Mouse (Mus musculus) myocyte (in vitro differentiated cells): Measurements from ENCODE around the gene Sh3bp5. TPM values are rescaled to one million over a fixed set of nuclear protein-coding genes. Genes with fewer than 3 reads are reported as not detected.
A peak's percentile ranks its signal among the peaks of the same experiment; 100 is the strongest.

Source experiments
- H3K27me3 ChIP-seq: one replicate; pipeline ENCODE4 v1.6.1; 2011; ENCODE audit not compliant: control insufficient read depth, insufficient read depth, insufficient read length
- H3K36me3 ChIP-seq: one replicate; pipeline ENCODE4 v1.6.1; 2011; ENCODE audit not compliant: control insufficient read depth, insufficient read depth
- H3K4me2 ChIP-seq: one replicate; pipeline ENCODE4 v1.6.1; 2011; ENCODE audit warnings: low read depth, control low read depth
- H3K4me3 ChIP-seq: one replicate; pipeline ENCODE4 v1.5.1; 2011; ENCODE audit warnings: mild to moderate bottlenecking, control low read depth, moderate library complexity
- H3K79me2 ChIP-seq: one replicate; pipeline ENCODE4 v1.6.1; 2011; ENCODE audit not compliant: control insufficient read depth, insufficient read depth
- H3ac ChIP-seq: one replicate; pipeline ENCODE4 v1.6.1; 2011; ENCODE audit not compliant: control insufficient read depth, insufficient read length
- CEBPB ChIP-seq: IDR thresholded peaks from 2 replicates; pipeline ENCODE4 v1.6.1; 2011; ENCODE audit warnings: mild to moderate bottlenecking, moderate library complexity; ENCODE audit not compliant: poor library complexity, insufficient read depth, severe bottlenecking
- E2F4 ChIP-seq: IDR thresholded peaks from one replicate; pipeline ENCODE4 v1.6.1; 2011; ENCODE audit warnings: mild to moderate bottlenecking, control low read depth, moderate library complexity; ENCODE audit not compliant: insufficient read depth
- MAX ChIP-seq: IDR thresholded peaks from one replicate; pipeline ENCODE4 v1.6.1; 2011; ENCODE audit warnings: low read depth, mild to moderate bottlenecking, control low read depth
- MYOD1 ChIP-seq, 3 experiments: IDR thresholded peaks; one replicate each; pipeline ENCODE4 v1.6.1; 2011; ENCODE audit warnings: control low read depth in 2 of 3, low read depth in 2 of 3, mild to moderate bottlenecking in 2 of 3, moderate library complexity in 1 of 3; ENCODE audit not compliant: insufficient read length in 2 of 3, control insufficient read depth in 1 of 3
- MYOG ChIP-seq, 3 experiments: IDR thresholded peaks; one replicate each; pipeline ENCODE4 v1.6.1; 2011; ENCODE audit warnings: control low read depth in 2 of 3, low read depth in 2 of 3, mild to moderate bottlenecking in 2 of 3; ENCODE audit not compliant: insufficient read length in 2 of 3, control insufficient read depth in 1 of 3, insufficient read depth in 1 of 3
- POLR2A ChIP-seq: IDR thresholded peaks from one replicate; pipeline ENCODE4 v1.6.1; 2011; ENCODE audit warnings: low read depth, mild to moderate bottlenecking, control low read depth, moderate library complexity; ENCODE audit not compliant: insufficient read length
- POLR2AphosphoS2 ChIP-seq: IDR thresholded peaks from one replicate; pipeline ENCODE4 v1.6.1; 2011; ENCODE audit warnings: low read depth, control low read depth; ENCODE audit not compliant: insufficient read length
- REST ChIP-seq: IDR thresholded peaks from one replicate; pipeline ENCODE4 v1.6.1; 2011; ENCODE audit warnings: mild to moderate bottlenecking, control low read depth, moderate library complexity; ENCODE audit not compliant: insufficient read depth, insufficient read length
- SRF ChIP-seq: IDR thresholded peaks from one replicate; pipeline ENCODE4 v1.6.1; 2011; ENCODE audit warnings: low read depth; ENCODE audit not compliant: control insufficient read depth, insufficient read length
- TCF12 ChIP-seq: IDR thresholded peaks from one replicate; pipeline ENCODE4 v1.6.1; 2011; ENCODE audit warnings: mild to moderate bottlenecking, control low read depth; ENCODE audit not compliant: poor library complexity, insufficient read depth, severe bottlenecking
- TCF3 ChIP-seq: IDR thresholded peaks from one replicate; pipeline ENCODE4 v1.6.1; 2011; ENCODE audit warnings: low read depth, control low read depth; ENCODE audit not compliant: insufficient read length
- USF1 ChIP-seq: IDR thresholded peaks from one replicate; pipeline ENCODE4 v1.6.1; 2011; ENCODE audit warnings: low read depth, mild to moderate bottlenecking, control low read depth, moderate library complexity
- polyA plus RNA-seq: library from polyadenylated mRNA; unstranded; fragments of >200 nt; fragmentation: generic; extraction: Trizol; gene quantifications from one replicate; pipeline ENCODE4 v1.2.1, GENCODE M21; 2012; ENCODE audit warnings: missing spikeins

The Sh3bp5 gene
- polyA plus RNA-seq, 1 experiment = 29.5 TPM

- Histone ChIP-seq H3ac (no peak overlapping the region), H3K4me2 (no peak overlapping the region), H3K36me3 (peaks cover 49% of the 10 kb centered on the region), H3K27me3 (no peaks in the 10 kb centered on the region), H3K4me3 (no peak overlapping the region), H3K79me2 (no peaks in the 10 kb centered on the region)
- TF ChIP-seq POLR2A = no peak
- no peak for TF ChIP-seq MYOG (IDR thresholded peaks at IDR 0.05; ENCODE audit: control insufficient read depth in 1 of 3, insufficient read depth in 1 of 3, insufficient read length in 2 of 3, low read depth in 2 of 3)
- TF ChIP-seq TCF12 = no peak
Measured at GRCm38 (mm10) chr14:31364589-31364988, 71.3 kb downstream of the Sh3bp5 start.

- H3K4me3 ChIP-seq = no peak overlapping the region
- no peak overlapping the region for H3K4me2 ChIP-seq
- no peaks in the 10 kb centered on the region for H3K79me2 ChIP-seq
- no peak overlapping the region for H3ac ChIP-seq
- H3K27me3 ChIP-seq = no peaks in the 10 kb centered on the region
- peaks cover 32% of the 10 kb centered on the region for H3K36me3 ChIP-seq
- TF ChIP-seq MAX = no peak
- no peak for TF ChIP-seq SRF
- no peak for TF ChIP-seq USF1
- no peak for TF ChIP-seq TCF3
- no peak for TF ChIP-seq MYOD1 (IDR thresholded peaks at IDR 0.05; ENCODE audit: control insufficient read depth in 1 of 3, insufficient read length in 2 of 3, low read depth in 2 of 3)
- no peak for TF ChIP-seq MYOG (IDR thresholded peaks at IDR 0.05; ENCODE audit: control insufficient read depth in 1 of 3, insufficient read depth in 1 of 3, insufficient read length in 2 of 3, low read depth in 2 of 3)
- TF ChIP-seq E2F4 = no peak
- no peak for TF ChIP-seq POLR2AphosphoS2
- TF ChIP-seq CEBPB = no peak
- TF ChIP-seq POLR2A = no peak
- TF ChIP-seq TCF12 = no peak
- no peak for TF ChIP-seq REST
Measured at GRCm38 (mm10) chr14:31362236-31362635, 73.6 kb downstream of the Sh3bp5 start.

DNA sequence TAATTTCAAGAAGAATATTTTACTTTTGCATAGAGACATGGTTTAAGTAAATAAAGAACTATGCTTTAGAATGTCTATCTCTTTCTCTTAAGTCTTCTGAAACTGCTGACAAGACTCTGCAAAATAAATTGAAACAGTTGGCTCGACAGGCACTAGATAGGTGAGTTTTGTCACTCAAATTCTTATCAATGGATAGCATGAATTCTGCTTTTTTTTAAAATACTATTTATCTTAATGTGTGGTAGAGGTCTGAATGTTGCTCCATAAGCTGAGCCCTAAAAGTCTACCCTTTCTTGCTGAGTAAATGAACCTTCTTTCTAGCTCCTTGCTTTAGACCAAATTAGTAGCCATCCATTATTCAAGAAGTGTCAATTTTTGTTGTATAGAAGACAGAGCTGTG lies 90.5 kb downstream of the Sh3bp5 start:
- Histone ChIP-seq H3K36me3 (peaks cover 12% of the 10 kb centered on the region), H3K4me3 (no peak overlapping the region), H3K4me2 (no peak overlapping the region), H3K27me3 (no peaks in the 10 kb centered on the region), H3K79me2 (no peaks in the 10 kb centered on the region), H3ac (no peak overlapping the region)
- TF ChIP-seq POLR2A (no peak), SRF (no peak), TCF12 (no peak), E2F4 (no peak), POLR2AphosphoS2 (no peak), USF1 (no peak), MAX (no peak), CEBPB (no peak), REST (no peak), TCF3 (no peak), MYOG (IDR thresholded peaks at IDR 0.05; ENCODE audit: control insufficient read depth in 1 of 3, insufficient read depth in 1 of 3, insufficient read length in 2 of 3, low read depth in 2 of 3) (no peak)

DNA sequence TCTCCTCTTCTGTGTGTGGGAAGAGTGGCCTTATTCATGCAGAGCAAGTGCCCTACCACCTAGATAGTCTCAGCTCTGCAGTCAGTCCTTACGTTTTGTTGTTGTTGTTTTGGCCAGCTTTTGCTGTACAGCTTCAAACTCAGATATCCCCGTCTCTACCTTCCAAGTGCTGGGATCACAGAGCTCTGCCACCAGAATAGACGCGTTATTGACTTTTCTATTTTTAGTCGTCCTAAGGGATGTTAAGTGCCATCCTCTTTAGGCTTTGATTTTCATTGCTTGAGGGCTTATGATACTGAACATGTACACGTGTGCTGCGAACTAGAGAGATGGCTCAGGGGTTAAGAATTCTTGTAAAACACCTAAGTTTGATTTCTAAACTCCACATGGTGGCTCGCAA lies 92.6 kb downstream of the Sh3bp5 start:
- no peaks in the 10 kb centered on the region for H3K27me3 ChIP-seq
- H3K36me3 ChIP-seq = peaks cover 12% of the 10 kb centered on the region
- peaks cover 11% of the 10 kb centered on the region for H3K79me2 ChIP-seq
- TF ChIP-seq SRF (no peak), MYOD1 (IDR thresholded peaks at IDR 0.05; ENCODE audit: control insufficient read depth in 1 of 3, insufficient read length in 2 of 3, low read depth in 2 of 3) (no peak), POLR2A (no peak), USF1 (no peak), POLR2AphosphoS2 (no peak), E2F4 (no peak), REST (no peak), MYOG (IDR thresholded peaks at IDR 0.05; ENCODE audit: control insufficient read depth in 1 of 3, insufficient read depth in 1 of 3, insufficient read length in 2 of 3, low read depth in 2 of 3) (no peak), TCF12 (no peak), MAX (no peak), TCF3 (no peak), CEBPB (no peak)
- H3K4me2 ChIP-seq = no peak overlapping the region
- H3K4me3 ChIP-seq = no peak overlapping the region
- no peak overlapping the region for H3ac ChIP-seq

GRCm38 (mm10) chr14:31337947-31338346 lies 97.9 kb downstream of the Sh3bp5 start:
- Histone ChIP-seq H3K36me3 (no peaks in the 10 kb centered on the region), H3K4me2 (peak overlapping the region; percentile 96), H3ac (no peak overlapping the region), H3K4me3 (peak overlapping the region; percentile 40), H3K79me2 (peaks cover 24% of the 10 kb centered on the region), H3K27me3 (no peaks in the 10 kb centered on the region)
- no peak for TF ChIP-seq MAX
- no peak for TF ChIP-seq E2F4
- no peak for TF ChIP-seq SRF
- TF ChIP-seq MYOD1 (IDR thresholded peaks at IDR 0.05; ENCODE audit: control insufficient read depth in 1 of 3, insufficient read length in 2 of 3, low read depth in 2 of 3) = no peak
- no peak for TF ChIP-seq MYOG (IDR thresholded peaks at IDR 0.05; ENCODE audit: control insufficient read depth in 1 of 3, insufficient read depth in 1 of 3, insufficient read length in 2 of 3, low read depth in 2 of 3)
- no peak for TF ChIP-seq TCF3
- TF ChIP-seq POLR2AphosphoS2 = no peak
- no peak for TF ChIP-seq REST
- no peak for TF ChIP-seq POLR2A
- TF ChIP-seq USF1 = no peak
- no peak for TF ChIP-seq CEBPB
- no peak for TF ChIP-seq TCF12
